ENCODE assay signal across 8 mouse cellular contexts in the genomic region with DNA sequence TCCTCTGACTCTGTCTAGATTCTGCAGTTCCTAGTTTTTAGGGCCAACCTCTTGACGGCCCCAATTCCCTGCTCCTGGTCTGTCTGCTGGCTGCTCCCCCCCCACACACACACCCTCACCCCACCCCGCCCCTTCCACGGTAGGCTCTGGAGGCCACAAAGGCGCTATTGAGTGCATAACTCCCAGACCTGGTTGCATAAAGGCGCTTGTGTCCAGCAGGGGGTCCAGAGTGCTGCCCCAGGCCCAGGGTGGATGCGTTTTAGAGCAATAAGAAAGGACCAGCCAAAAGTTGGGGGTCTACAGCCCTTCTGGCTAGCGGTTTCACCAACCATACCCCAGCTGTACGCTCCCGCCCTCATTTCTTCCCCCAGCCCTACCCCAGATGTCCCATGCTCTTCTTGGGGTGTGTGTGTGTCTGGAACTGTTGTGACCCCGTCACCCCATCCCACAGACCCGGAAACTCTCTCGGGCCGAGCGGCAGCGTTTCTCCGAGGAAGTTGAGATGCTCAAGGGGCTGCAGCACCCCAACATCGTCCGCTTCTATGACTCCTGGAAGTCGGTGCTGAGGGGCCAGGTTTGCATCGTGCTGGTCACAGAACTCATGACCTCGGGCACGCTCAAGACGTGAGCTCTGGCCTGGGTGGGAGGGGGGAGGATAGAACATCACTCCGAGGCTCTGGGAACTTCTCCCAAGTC. TPM values are rescaled to one million over a fixed set of nuclear protein-coding genes. Genes with fewer than 3 reads are reported as not detected.
DNase-seq lines count a peak whose midpoint lies in the region; ATAC-seq lines count a peak whose summit lies in the region.

No protein-coding gene starts in this region.

- peaks cover 7% of the 10 kb centered on the region; the same call in 1 of the 2 replicates for H3K9me3 ChIP-seq in megakaryocyte, embryonic 14.5 days
- H3K9me3 ChIP-seq in limb, embryonic 13.5 days, result no peaks in the 10 kb centered on the region
- no peaks in the 10 kb centered on the region for H3K9me3 ChIP-seq in stomach, embryonic 14.5 days (ENCODE audit: control insufficient read depth, low read depth, low read length)

- H3K9ac ChIP-seq in limb, embryonic 13.5 days, result peak overlapping the region; percentile 51; the same call in 1 of the 2 replicates
- no peak overlapping the region; the same call in 1 of the 2 replicates for H3K9ac ChIP-seq in stomach, embryonic 14.5 days (replicated peaks; ENCODE audit: low read depth, low read length)

- no peak for ATAC-seq in CD4-positive, CD25-positive, alpha-beta regulatory T cell, adult 4 months
- ATAC-seq in megakaryocyte, adult 5-6 weeks (ENCODE audit: poor library complexity, severe bottlenecking), result no peak
- ATAC-seq in limb, embryonic 13.5 days (ENCODE audit: low FRiP score, low read depth), result no peak
- no peak for ATAC-seq in stomach, embryonic 14.5 days (ENCODE audit: insufficient number of reproducible peaks, insufficient read depth, low FRiP score, low read depth)

- peak; percentile 17 for DNase-seq in CD4-positive, CD25-positive, alpha-beta regulatory T cell, adult 2 months (ENCODE audit: low read depth, low spot score)
- DNase-seq in Muller cell, postnatal 12 days (ENCODE audit: inconsistent ontology term), result no peak
- DNase-seq in thymus, postnatal 14 days, result no peak

- H3K4me2 ChIP-seq in limb, embryonic 13.5 days (replicated peaks), result peak overlapping the region; percentile 99
- H3K4me2 ChIP-seq in stomach, embryonic 14.5 days (replicated peaks; ENCODE audit: low read depth, low read length), result peak overlapping the region; percentile 98

- H3K4me1 ChIP-seq in megakaryocyte, embryonic 14.5 days, result peaks cover 69% of the 10 kb centered on the region
- peaks cover 61% of the 10 kb centered on the region for H3K4me1 ChIP-seq in limb, embryonic 13.5 days
- H3K4me1 ChIP-seq in stomach, embryonic 14.5 days (ENCODE audit: control insufficient read depth, insufficient read depth, low read length), result peaks cover 48% of the 10 kb centered on the region

- peaks cover 63% of the 10 kb centered on the region for H3K27me3 ChIP-seq in megakaryocyte, embryonic 14.5 days (replicated peaks)
- peaks cover 60% of the 10 kb centered on the region for H3K27me3 ChIP-seq in limb, embryonic 13.5 days
- peaks cover 5% of the 10 kb centered on the region; the same call in 1 of the 2 replicates for H3K27me3 ChIP-seq in stomach, embryonic 14.5 days (ENCODE audit: control insufficient read depth, insufficient read depth, low read length)

- WGBS in limb, embryonic 13.5 days, result 2% methylated on average over 23 of the region's 24 CpGs
- WGBS in stomach, embryonic 14.5 days, result 7% methylated on average over 24 of the region's 24 CpGs

- H3K36me3 ChIP-seq in megakaryocyte, embryonic 14.5 days (replicated peaks; ENCODE audit: low read length), result peaks cover 30% of the 10 kb centered on the region
- H3K36me3 ChIP-seq in limb, embryonic 13.5 days, result peaks cover 19% of the 10 kb centered on the region
- 0 out of 2 replicates have a peak, but pooled peaks cover 2% of the 10 kb centered on the region for H3K36me3 ChIP-seq in stomach, embryonic 14.5 days (ENCODE audit: control insufficient read depth, insufficient read depth, low read length)

- H3K27ac ChIP-seq in limb, embryonic 13.5 days, result no peak overlapping the region
- H3K27ac ChIP-seq in stomach, embryonic 14.5 days (ENCODE audit: low read length), result no peak overlapping the region

- H3K4me3 ChIP-seq in megakaryocyte, embryonic 14.5 days (replicated peaks), result peak overlapping the region; percentile 84
- peak overlapping the region; percentile 62 for H3K4me3 ChIP-seq in limb, embryonic 13.5 days
- peak overlapping the region; percentile 58 for H3K4me3 ChIP-seq in stomach, embryonic 14.5 days (ENCODE audit: low read depth, low read length)

RNA-seq across cellular contexts. Expression of a gene that starts 2.1 kb away (rescaled TPM):
- polyA plus RNA-seq in CD4-positive, CD25-positive, alpha-beta regulatory T cell, adult 4 months (2017; shearing (Covaris generic)), result 1 to 10 TPM in 1 of 2 experiments, under 1 TPM in 1; 0.91 to 1.4 TPM
- polyA plus RNA-seq in megakaryocyte, embryonic 14.5 days (2012; ENCODE audit: insufficient read depth, low replicate concordance), result 37.7 and 87.0 TPM in 2 replicates
- total RNA-seq in megakaryocyte, adult 5-6 weeks (2015), result 0.27 TPM in 1 of 2 replicates, not detected in the other
- 0.15 TPM in 1 of 2 replicates, not detected in the other for total RNA-seq in megakaryocyte, adult 5-6 weeks (2017)
- polyA plus RNA-seq in limb, embryonic 13.5 days (2015; fragmentation: Nextera tagmentation; extraction: Ambion mirVana), result 8.5 and 10.2 TPM in 2 replicates
- polyA plus RNA-seq in stomach, embryonic 14.5 days (2014; fragmentation: Nextera tagmentation; extraction: Ambion mirVana), result 21.9 and 26.8 TPM in 2 replicates

RNA-seq across cellular contexts. Expression of a gene that starts 8.9 kb away (rescaled TPM):
- 100 to 1,000 TPM; 132 to 144 TPM for polyA plus RNA-seq in CD4-positive, CD25-positive, alpha-beta regulatory T cell, adult 4 months (2017; shearing (Covaris generic))
- 100 and 168 TPM in 2 replicates for polyA plus RNA-seq in megakaryocyte, embryonic 14.5 days (2012; ENCODE audit: insufficient read depth, low replicate concordance)
- 169 and 184 TPM in 2 replicates for total RNA-seq in megakaryocyte, adult 5-6 weeks (2015)
- 54.6 and 55.7 TPM in 2 replicates for total RNA-seq in megakaryocyte, adult 5-6 weeks (2017)
- polyA plus RNA-seq in limb, embryonic 13.5 days (2015; fragmentation: Nextera tagmentation; extraction: Ambion mirVana), result 104 and 109 TPM in 2 replicates
- polyA plus RNA-seq in stomach, embryonic 14.5 days (2014; fragmentation: Nextera tagmentation; extraction: Ambion mirVana), result 153 and 154 TPM in 2 replicates

RNA-seq across cellular contexts. Expression of a gene that starts 16.4 kb away (rescaled TPM):
- polyA plus RNA-seq in CD4-positive, CD25-positive, alpha-beta regulatory T cell, adult 4 months (2017; shearing (Covaris generic)), result under 1 TPM in 1 of 2 experiments, not detected in 1; 0.97 TPM
- polyA plus RNA-seq in megakaryocyte, embryonic 14.5 days (2012; ENCODE audit: insufficient read depth, low replicate concordance), result not detected in 2 replicates
- total RNA-seq in megakaryocyte, adult 5-6 weeks (2015), result 1.2 and 1.6 TPM in 2 replicates
- total RNA-seq in megakaryocyte, adult 5-6 weeks (2017), result 1.7 TPM in 2 replicates
- 1.7 and 1.9 TPM in 2 replicates for polyA plus RNA-seq in limb, embryonic 13.5 days (2015; fragmentation: Nextera tagmentation; extraction: Ambion mirVana)
- 0.87 and 1.6 TPM in 2 replicates for polyA plus RNA-seq in stomach, embryonic 14.5 days (2014; fragmentation: Nextera tagmentation; extraction: Ambion mirVana)

RNA-seq across cellular contexts. Expression of a gene that starts 16.5 kb away (rescaled TPM):
- 100 to 1,000 TPM; 132 to 135 TPM for polyA plus RNA-seq in CD4-positive, CD25-positive, alpha-beta regulatory T cell, adult 4 months (2017; shearing (Covaris generic))
- polyA plus RNA-seq in megakaryocyte, embryonic 14.5 days (2012; ENCODE audit: insufficient read depth, low replicate concordance), result 9.9 and 21.1 TPM in 2 replicates
- 69.8 and 71.2 TPM in 2 replicates for total RNA-seq in megakaryocyte, adult 5-6 weeks (2015)
- total RNA-seq in megakaryocyte, adult 5-6 weeks (2017), result 23.2 and 33.6 TPM in 2 replicates
- polyA plus RNA-seq in limb, embryonic 13.5 days (2015; fragmentation: Nextera tagmentation; extraction: Ambion mirVana), result 172 and 175 TPM in 2 replicates
- 207 and 215 TPM in 2 replicates for polyA plus RNA-seq in stomach, embryonic 14.5 days (2014; fragmentation: Nextera tagmentation; extraction: Ambion mirVana)

RNA-seq across cellular contexts. Expression of a gene that starts 16.6 kb away (rescaled TPM):
- polyA plus RNA-seq in CD4-positive, CD25-positive, alpha-beta regulatory T cell, adult 4 months (2017; shearing (Covaris generic)), result not detected
- 0.32 TPM in 1 of 2 replicates, not detected in the other for polyA plus RNA-seq in megakaryocyte, embryonic 14.5 days (2012; ENCODE audit: insufficient read depth, low replicate concordance)
- total RNA-seq in megakaryocyte, adult 5-6 weeks (2015), result not detected in 2 replicates
- not detected in 2 replicates for total RNA-seq in megakaryocyte, adult 5-6 weeks (2017)
- polyA plus RNA-seq in limb, embryonic 13.5 days (2015; fragmentation: Nextera tagmentation; extraction: Ambion mirVana), result 72.9 and 74.7 TPM in 2 replicates
- polyA plus RNA-seq in stomach, embryonic 14.5 days (2014; fragmentation: Nextera tagmentation; extraction: Ambion mirVana), result 123 and 128 TPM in 2 replicates
